Mouse (Mus musculus): Measurements from ENCODE around the gene Ring1.

Gene Ring1

GRCm38 (mm10) chr17:34024317-34024821 is at the start of gene Ring1:
Ring1 (minus strand) TSS chr17:34024680.
- peak; percentile 87 for DNase-seq (ENCODE audit: low spot score in 2 of 2)

- no peak for DNase-seq (ENCODE audit: low spot score in 2 of 2)
These were observed 47.6 kb upstream of the Ring1 start for GRCm38 (mm10) chr17:34072091-34072490.

GRCm38 (mm10) chr17:34068864-34069263 is 44.4 kb upstream of the Ring1 start:
- no peak for DNase-seq (ENCODE audit: low spot score in 2 of 2)

GRCm38 (mm10) chr17:34057224-34057623 is 32.7 kb upstream of the Ring1 start:
- no peak for DNase-seq (ENCODE audit: low spot score in 2 of 2)

- DNase-seq (ENCODE audit: low spot score in 2 of 2) = no peak
These were observed 23.0 kb upstream of the Ring1 start for GRCm38 (mm10) chr17:34047404-34048050.

GRCm38 (mm10) chr17:34045941-34046340 is 21.5 kb upstream of the Ring1 start:
- no peak for DNase-seq (ENCODE audit: low spot score in 2 of 2)

GRCm38 (mm10) chr17:34039562-34040450 is 15.3 kb upstream of the Ring1 start:
- no peak for DNase-seq (ENCODE audit: low spot score in 2 of 2)

GRCm38 (mm10) chr17:34038878-34039561 is 14.5 kb upstream of the Ring1 start, which contains the start of gene Col11a2:
Col11a2 (plus strand) TSS chr17:34039437.
- DNase-seq (ENCODE audit: low spot score in 2 of 2) = no peak

GRCm38 (mm10) chr17:34038440-34038839 is 14.0 kb upstream of the Ring1 start:
- DNase-seq (ENCODE audit: low spot score in 2 of 2) = no peak

- DNase-seq (ENCODE audit: low spot score in 2 of 2) = no peak
These were observed 12.8 kb upstream of the Ring1 start for GRCm38 (mm10) chr17:34037241-34037640.

- no peak for DNase-seq (ENCODE audit: low spot score in 2 of 2)
These were observed 12.2 kb upstream of the Ring1 start for GRCm38 (mm10) chr17:34036647-34037046.

GRCm38 (mm10) chr17:34035517-34035916 is 11.0 kb upstream of the Ring1 start:
- no peak for DNase-seq (ENCODE audit: low spot score in 2 of 2)

GRCm38 (mm10) chr17:34034064-34034463 is 9.6 kb upstream of the Ring1 start:
- peak; percentile 57 to 87 for DNase-seq (ENCODE audit: low spot score in 2 of 2)

- DNase-seq (ENCODE audit: low spot score in 2 of 2) = no peak
These were observed 9.0 kb upstream of the Ring1 start for GRCm38 (mm10) chr17:34033441-34033840.

- DNase-seq (ENCODE audit: low spot score in 2 of 2) = no peak
These were observed 8.3 kb upstream of the Ring1 start for GRCm38 (mm10) chr17:34032806-34033205.

- peak; percentile 75 to 76 for DNase-seq (ENCODE audit: low spot score in 2 of 2)
These were observed 7.7 kb upstream of the Ring1 start for GRCm38 (mm10) chr17:34032174-34032632.

GRCm38 (mm10) chr17:34031465-34032173 is 7.1 kb upstream of the Ring1 start, which contains the start of the genes Slc39a7 and Rxrb:
Slc39a7 (minus strand) TSS chr17:34031682.
Rxrb (plus strand) TSS chr17:34031812.
- peak; percentile 99 to 100 for DNase-seq (ENCODE audit: low spot score in 2 of 2)

- DNase-seq (ENCODE audit: low spot score in 2 of 2) = peak; percentile 28 to 57
These were observed 6.4 kb upstream of the Ring1 start for GRCm38 (mm10) chr17:34030861-34031326.

GRCm38 (mm10) chr17:34029890-34030595 is 5.6 kb upstream of the Ring1 start:
- peak in 1 of 2 experiments; percentile 5 for DNase-seq (ENCODE audit: low spot score in 2 of 2)

GRCm38 (mm10) chr17:34029150-34029889 is 4.8 kb upstream of the Ring1 start:
- peak; percentile 3 to 4 for DNase-seq (ENCODE audit: low spot score in 2 of 2)
